Mouse (Mus musculus) embryonic facial prominence, embryonic 13.5 days (tissue): ENCODE measurements around the gene Atr. TPM values are rescaled to one million over a fixed set of nuclear protein-coding genes. Genes with fewer than 3 reads are reported as not detected.
A peak's percentile ranks its signal among the peaks of the same experiment; 100 is the strongest.
"Not testable (repeated sequence)": the region's sequence is repeated elsewhere in the genome, so short reads cannot be mapped to it uniquely, and the experiment has no call there.

ENCODE experiments used
- ATAC-seq: fragments of 200-750 bp; cut with Nextera tagmentation; 2 replicates; pipeline ENCODE4 v1.8.0; 2017; ENCODE audit warnings: low read depth; ENCODE audit not compliant: insufficient number of reproducible peaks, insufficient read depth, low FRiP score, low TSS enrichment
- H3K27ac ChIP-seq: fragments of 300-500 bp; sonication (generic); 2 replicates; pipeline ENCODE4 v1.5.1; 2015; ENCODE audit warnings: moderate library complexity, mild to moderate bottlenecking, inconsistent platforms
- H3K27me3 ChIP-seq: fragments of 300-500 bp; sonication (generic); 2 replicates; pipeline ENCODE4 v1.6.1; 2015; ENCODE audit warnings: mild to moderate bottlenecking, inconsistent platforms
- H3K36me3 ChIP-seq: fragments of 300-500 bp; sonication (generic); 2 replicates; pipeline ENCODE4 v1.6.1; 2015; ENCODE audit warnings: mild to moderate bottlenecking, inconsistent platforms
- H3K4me1 ChIP-seq: fragments of 300-500 bp; sonication (generic); 2 replicates; pipeline ENCODE4 v1.6.1; 2015; ENCODE audit warnings: inconsistent platforms
- H3K4me2 ChIP-seq: fragments of 300-500 bp; sonication (generic); 2 replicates; pipeline ENCODE4 v1.6.1; 2015; ENCODE audit warnings: moderate library complexity, mild to moderate bottlenecking, inconsistent platforms
- H3K4me3 ChIP-seq: fragments of 300-500 bp; sonication (generic); 2 replicates; pipeline ENCODE4 v1.5.1; 2015; ENCODE audit warnings: mild to moderate bottlenecking, inconsistent platforms
- H3K9ac ChIP-seq: fragments of 300-500 bp; sonication (generic); 2 replicates; pipeline ENCODE4 v1.6.1; 2015; ENCODE audit warnings: mild to moderate bottlenecking, inconsistent platforms
- H3K9me3 ChIP-seq: fragments of 300-500 bp; sonication (generic); 2 replicates; pipeline ENCODE4 v1.6.1; 2016; ENCODE audit warnings: inconsistent platforms
- WGBS: fragments of 180-500 bp; shearing (Covaris S2); methylation state at CpG from one replicate; pipeline ENCODE4 v1.1.7; 2015; ENCODE audit warnings: mixed read lengths; 5-methylcytosine and 5-hydroxymethylcytosine counted together
- polyA plus RNA-seq: library from polyadenylated mRNA; unstranded; fragments of >200 nt; fragmentation: Nextera tagmentation; extraction: Ambion mirVana; gene quantifications from 2 replicates; pipeline ENCODE4 v1.2.1, GENCODE M21; 2015

Atr gene
- polyA plus RNA-seq, 1 experiment from 2014 or later, result 22.4 TPM

- WGBS, result 63% methylated on average over 4 of the region's 4 CpGs
- Histone ChIP-seq H3K36me3 (peaks cover 12% of the 10 kb centered on the region; the same call in 1 of the 2 replicates), H3K4me2 (peak overlapping the region; percentile 73), H3K4me3 (peak overlapping the region; percentile 66), H3K9ac (no peak overlapping the region; the same call in 1 of the 2 replicates), H3K9me3 (no peaks in the 10 kb centered on the region), H3K27me3 (no peaks in the 10 kb centered on the region), H3K27ac (no peak overlapping the region), H3K4me1 (peaks cover 8% of the 10 kb centered on the region; the same call in 1 of the 2 replicates)
- ATAC-seq, result no peak
Measured at GRCm38 (mm10) chr9:95953658-95954057, 96.3 kb downstream of the Atr start.

GRCm38 (mm10) chr9:95954226-95954584 is 96.8 kb downstream of the Atr start:
- Histone ChIP-seq H3K27ac (peak overlapping the region; percentile 68), H3K9me3 (no peaks in the 10 kb centered on the region), H3K36me3 (peaks cover 17% of the 10 kb centered on the region; the same call in 1 of the 2 replicates), H3K4me1 (peaks cover 8% of the 10 kb centered on the region; the same call in 1 of the 2 replicates), H3K4me2 (peak overlapping the region; percentile 73), H3K4me3 (peak overlapping the region; percentile 66), H3K27me3 (no peaks in the 10 kb centered on the region), H3K9ac (peak overlapping the region; percentile 93)
- peak; percentile 61; the same call in 1 of the 2 replicates for ATAC-seq
- 0% methylated on average over 7 of the region's 7 CpGs for WGBS

- Histone ChIP-seq H3K9me3 (no peaks in the 10 kb centered on the region), H3K4me3 (peak within 1 kb of the TSS; percentile 66), H3K27ac (peak within 1 kb of the TSS; percentile 82), H3K36me3 (peaks cover 22% of the 10 kb centered on the region; the same call in 1 of the 2 replicates), H3K27me3 (no peaks in the 10 kb centered on the region), H3K9ac (peak within 1 kb of the TSS; percentile 93), H3K4me1 (peaks cover 8% of the 10 kb centered on the region; the same call in 1 of the 2 replicates), H3K4me2 (peak within 1 kb of the TSS; percentile 73)
- under 1% methylated on average over 57 of the region's 57 CpGs for WGBS
- peak; percentile 98 for ATAC-seq
Measured at GRCm38 (mm10) chr9:95954585-95955461, 97.4 kb downstream of the Atr start, which contains the start of gene Xrn1. Gene Xrn1, plus strand, starts transcription at chr9:95954760.

GRCm38 (mm10) chr9:95957611-95958010 is 100.2 kb downstream of the Atr start:
- Histone ChIP-seq H3K27ac (no peak overlapping the region), H3K4me2 (no peak overlapping the region), H3K9ac (no peak overlapping the region), H3K36me3 (peaks cover 23% of the 10 kb centered on the region; the same call in 1 of the 2 replicates), H3K4me1 (peaks cover 8% of the 10 kb centered on the region; the same call in 1 of the 2 replicates), H3K4me3 (no peak overlapping the region), H3K27me3 (no peaks in the 10 kb centered on the region), H3K9me3 (no peaks in the 10 kb centered on the region)
- 92% methylated on average over 2 of the region's 2 CpGs for WGBS
- no peak for ATAC-seq

GRCm38 (mm10) chr9:95958041-95958730 is 100.8 kb downstream of the Atr start:
- H3K4me2 ChIP-seq, result no peak overlapping the region
- H3K36me3 ChIP-seq, result peaks cover 23% of the 10 kb centered on the region; the same call in 1 of the 2 replicates
- H3K4me1 ChIP-seq, result peaks cover 8% of the 10 kb centered on the region; the same call in 1 of the 2 replicates
- no peak overlapping the region for H3K27ac ChIP-seq
- H3K4me3 ChIP-seq, result no peak overlapping the region
- no peak for ATAC-seq
- no peak overlapping the region for H3K9ac ChIP-seq
- H3K9me3 ChIP-seq, result no peaks in the 10 kb centered on the region
- 97% methylated on average over 7 of the region's 7 CpGs for WGBS
- H3K27me3 ChIP-seq, result no peaks in the 10 kb centered on the region

GRCm38 (mm10) chr9:95958731-95959105 is 101.3 kb downstream of the Atr start:
- H3K9ac ChIP-seq, H3K9me3 ChIP-seq, H3K27ac ChIP-seq, H3K4me3 ChIP-seq, H3K4me1 ChIP-seq, ATAC-seq, H3K27me3 ChIP-seq, H3K4me2 ChIP-seq: not testable (repeated sequence)
- H3K36me3 ChIP-seq, result peaks cover 23% of the 10 kb centered on the region; the same call in 1 of the 2 replicates
- WGBS, result 92% methylated on average over 2 of the region's 2 CpGs

GRCm38 (mm10) chr9:95959246-95959645 is 101.8 kb downstream of the Atr start:
- H3K27me3 ChIP-seq, result no peaks in the 10 kb centered on the region
- no peak overlapping the region for H3K4me2 ChIP-seq
- no peak for ATAC-seq
- H3K9me3 ChIP-seq, result no peaks in the 10 kb centered on the region
- WGBS, result 91% methylated on average over 6 of the region's 6 CpGs
- peaks cover 4% of the 10 kb centered on the region; the same call in 1 of the 2 replicates for H3K4me1 ChIP-seq
- no peak overlapping the region for H3K27ac ChIP-seq
- H3K36me3 ChIP-seq, result peaks cover 26% of the 10 kb centered on the region
- no peak overlapping the region for H3K9ac ChIP-seq
- no peak overlapping the region for H3K4me3 ChIP-seq

GRCm38 (mm10) chr9:95959732-95960428 is 102.5 kb downstream of the Atr start:
- H3K27me3 ChIP-seq, result no peaks in the 10 kb centered on the region
- 91% methylated on average over 3 of the region's 3 CpGs for WGBS

GRCm38 (mm10) chr9:95961058-95961457 is 103.7 kb downstream of the Atr start:
- Histone ChIP-seq H3K27ac (no peak overlapping the region), H3K4me2 (no peak overlapping the region), H3K27me3 (no peaks in the 10 kb centered on the region), H3K36me3 (peaks cover 39% of the 10 kb centered on the region), H3K4me3 (no peak overlapping the region), H3K4me1 (peaks cover 4% of the 10 kb centered on the region; the same call in 1 of the 2 replicates), H3K9me3 (no peaks in the 10 kb centered on the region), H3K9ac (no peak overlapping the region)
- no peak for ATAC-seq

More at GRCm38 (mm10) chr9:95959732-95960428, 102.5 kb downstream of the Atr start:
- peaks cover 32% of the 10 kb centered on the region for H3K36me3 ChIP-seq
- no peak overlapping the region for H3K4me2 ChIP-seq
- H3K9me3 ChIP-seq, result no peaks in the 10 kb centered on the region
- H3K9ac ChIP-seq, result no peak overlapping the region
- no peak overlapping the region for H3K27ac ChIP-seq
- H3K4me3 ChIP-seq, result no peak overlapping the region
- no peak for ATAC-seq
- H3K4me1 ChIP-seq, result peaks cover 4% of the 10 kb centered on the region; the same call in 1 of the 2 replicates

- H3K9ac ChIP-seq, result no peak overlapping the region
- H3K4me1 ChIP-seq, result no peaks in the 10 kb centered on the region
- ATAC-seq, result no peak
- H3K27ac ChIP-seq, result no peak overlapping the region
- H3K9me3 ChIP-seq, result no peaks in the 10 kb centered on the region
- no peak overlapping the region for H3K4me3 ChIP-seq
- WGBS, result 95% methylated on average over 13 of the region's 13 CpGs
- H3K4me2 ChIP-seq, result no peak overlapping the region
- H3K36me3 ChIP-seq, result peaks cover 37% of the 10 kb centered on the region
- no peaks in the 10 kb centered on the region for H3K27me3 ChIP-seq
Measured at GRCm38 (mm10) chr9:95964037-95964436, 106.6 kb downstream of the Atr start.

GRCm38 (mm10) chr9:95978279-95978678 is 120.9 kb downstream of the Atr start:
- H3K9ac ChIP-seq, result no peak overlapping the region
- H3K27ac ChIP-seq, result no peak overlapping the region
- no peaks in the 10 kb centered on the region for H3K9me3 ChIP-seq
- H3K4me2 ChIP-seq, result no peak overlapping the region
- no peaks in the 10 kb centered on the region for H3K27me3 ChIP-seq
- no peak for ATAC-seq
- H3K4me1 ChIP-seq, result no peaks in the 10 kb centered on the region
- WGBS, result 89% methylated on average over 2 of the region's 2 CpGs
- H3K4me3 ChIP-seq, result no peak overlapping the region
- peaks cover 63% of the 10 kb centered on the region for H3K36me3 ChIP-seq
